Mouse (Mus musculus): Measurements from ENCODE around the gene Dll1.

Gene Dll1

DNA sequence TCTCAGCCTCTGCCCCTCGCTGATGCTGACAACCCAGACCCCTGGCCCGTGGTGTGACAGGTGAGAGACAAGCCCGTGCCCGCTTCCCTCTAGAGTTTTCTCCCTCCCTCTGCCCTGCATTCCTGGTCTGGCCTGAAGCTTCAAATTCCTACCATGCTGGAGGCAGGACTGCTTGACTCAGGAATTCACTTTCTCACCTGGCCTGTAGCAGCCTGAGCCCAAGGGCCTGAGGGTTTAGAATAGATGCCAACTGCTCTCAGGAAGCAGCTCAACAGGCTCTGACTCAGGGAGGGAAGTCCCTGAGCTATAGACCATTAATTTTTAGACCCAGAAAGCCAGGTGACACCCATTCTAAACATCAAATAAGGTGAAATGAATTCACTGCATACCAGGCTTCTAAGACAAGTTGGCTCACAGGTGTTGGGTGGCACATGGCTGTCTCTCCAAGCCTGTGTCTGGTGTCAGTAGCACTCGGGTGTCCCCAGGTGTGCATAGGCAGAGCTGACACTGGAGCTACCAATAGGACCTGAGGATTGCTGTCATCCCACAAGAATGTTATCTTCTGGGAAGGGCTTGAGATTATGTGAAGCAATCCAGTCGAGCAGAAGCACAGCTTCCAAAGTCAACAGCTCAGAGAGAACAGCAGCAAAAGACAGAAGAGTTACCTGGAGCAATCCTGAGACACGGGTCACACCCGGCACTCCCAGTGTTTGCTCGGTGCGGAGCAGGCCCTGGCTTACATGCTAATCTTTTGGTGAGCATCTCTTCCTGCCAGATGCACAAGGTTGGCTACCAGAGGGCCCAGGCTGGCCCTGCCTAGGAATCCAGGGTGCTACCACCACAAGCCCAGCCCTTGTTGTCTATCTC lies 50.5 kb downstream of the Dll1 start:
- DNase-seq (ENCODE audit: low read depth) = no peak

DNA sequence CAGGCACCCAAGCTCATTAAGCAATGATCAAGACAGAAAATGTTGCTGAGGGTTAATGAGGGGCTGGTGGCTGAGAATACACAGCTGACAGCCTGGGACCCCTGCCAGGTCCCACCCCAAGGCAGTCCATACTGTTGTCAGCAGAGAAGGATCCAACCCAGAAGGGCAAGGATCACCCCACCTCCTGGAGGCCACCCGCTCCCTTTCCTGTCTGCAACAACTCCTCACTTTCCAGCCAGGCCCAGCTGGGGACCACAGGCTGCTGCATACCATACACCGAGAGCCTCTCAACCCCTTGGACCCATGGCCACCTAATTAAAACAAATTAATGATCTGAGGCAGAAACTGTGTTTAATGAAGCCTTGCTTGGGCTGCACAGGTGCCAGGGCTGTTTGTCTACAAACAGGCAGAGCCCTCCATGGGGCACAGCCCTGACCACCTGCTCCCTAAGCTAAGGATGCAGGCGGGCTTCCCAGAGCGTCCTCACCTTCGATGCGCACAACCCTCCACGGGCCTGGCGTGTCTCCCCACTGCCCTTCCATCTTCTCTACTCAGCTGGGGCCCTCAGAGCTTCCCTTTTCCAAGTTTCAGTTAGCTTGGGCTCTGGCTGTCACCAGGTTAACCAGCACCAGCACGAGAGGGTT lies 53.4 kb downstream of the Dll1 start:
- DNase-seq (ENCODE audit: low read depth) = no peak
